In the genomic region with DNA sequence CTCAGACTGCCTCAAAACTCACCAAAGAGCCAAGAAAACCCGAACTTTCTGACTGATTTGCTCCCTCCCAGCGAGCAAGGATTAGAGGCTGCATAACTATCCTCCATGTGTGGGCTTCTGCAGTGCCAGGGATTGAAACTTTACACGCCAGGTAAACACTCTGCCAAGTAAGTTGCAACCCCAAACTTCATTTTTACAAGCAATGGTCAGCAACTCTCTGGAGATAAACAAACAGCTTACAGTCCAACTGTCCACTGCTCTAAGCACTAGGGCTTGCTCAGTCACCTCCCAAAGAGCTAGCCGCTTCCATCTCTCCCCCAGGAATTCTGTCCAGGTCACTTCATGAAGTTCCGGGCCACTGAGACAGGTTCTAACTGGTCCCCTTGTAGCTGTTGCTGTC, we compare ENCODE assay signal across 20 mouse cellular contexts. TPM values are rescaled to one million over a fixed set of nuclear protein-coding genes. Genes with fewer than 3 reads are reported as not detected.
DNase-seq lines count a peak whose midpoint lies in the region; ATAC-seq lines count a peak whose summit lies in the region.
"Had no signal": no experiment of that assay in that cellular context is flagged by ENCODE, and none has a peak within 500 bp of the region (broad histone marks: within the 10 kb centered on the region; RNA-seq: fewer than 3 reads in every experiment).

No protein-coding gene starts in this region.

- H3K9ac ChIP-seq in heart, embryonic 16.5 days (ENCODE audit: low read length): no peak overlapping the region
- no peak overlapping the region for H3K9ac ChIP-seq in embryonic facial prominence, embryonic 13.5 days
- H3K9ac ChIP-seq: hindbrain, embryonic 13.5 days; midbrain, embryonic 15.5 days had no signal

- peaks cover 17% of the 10 kb centered on the region for H3K4me1 ChIP-seq in heart, embryonic 16.5 days (ENCODE audit: control insufficient read depth, insufficient read depth, low read length)
- peaks cover 12% of the 10 kb centered on the region; the same call in 1 of the 2 replicates for H3K4me1 ChIP-seq in brown adipose tissue, adult 24 weeks (ENCODE audit: control insufficient read depth, insufficient read depth, insufficient read length, low read length)
- H3K4me1 ChIP-seq in embryonic facial prominence, embryonic 13.5 days: peaks cover 18% of the 10 kb centered on the region

- intact Hi-C loops in heart, postnatal 36 days (cut with DNase I): no loop called here

- no peak for DNase-seq in heart, postnatal 36 days
- peak; percentile 51 for DNase-seq in skeletal muscle tissue, adult 2 months (ENCODE audit: low read depth, low spot score)
- no peak for DNase-seq in urinary bladder, postnatal 36 days (ENCODE audit: low spot score in 2 of 2)
- DNase-seq: adrenal gland, postnatal 10 days; cerebellum, postnatal 10 days; embryo, embryonic 11 days; kidney, postnatal 25 days; right cerebral cortex, adult 18-20 months; spleen, adult 18-20 months had no signal

- no peak overlapping the region for H3K4me2 ChIP-seq in heart, embryonic 16.5 days (ENCODE audit: low read depth, low read length)
- no peak overlapping the region; the same call in 1 of the 2 replicates for H3K4me2 ChIP-seq in embryonic facial prominence, embryonic 13.5 days
- H3K4me2 ChIP-seq: hindbrain, embryonic 13.5 days; midbrain, embryonic 15.5 days had no signal

- H3K9me3 ChIP-seq in heart, embryonic 16.5 days (replicated peaks; ENCODE audit: control insufficient read depth, low read length): no peaks in the 10 kb centered on the region
- no peaks in the 10 kb centered on the region for H3K9me3 ChIP-seq in embryonic facial prominence, embryonic 13.5 days
- H3K9me3 ChIP-seq: hindbrain, embryonic 13.5 days; midbrain, embryonic 15.5 days had no signal

- H3K4me3 ChIP-seq in heart, embryonic 16.5 days (ENCODE audit: low read length): no peak overlapping the region
- H3K4me3 ChIP-seq in brown adipose tissue, adult 24 weeks (ENCODE audit: insufficient read depth, low read depth, low read length): no peak overlapping the region
- H3K4me3 ChIP-seq in embryonic facial prominence, embryonic 13.5 days: no peak overlapping the region
- H3K4me3 ChIP-seq: hindbrain, embryonic 13.5 days; midbrain, embryonic 15.5 days had no signal

- 90% methylated on average over 5 of the region's 5 CpGs for whole genome bisulfite sequencing in heart, embryonic 16.5 days
- WGBS in embryonic facial prominence, embryonic 13.5 days: 84% methylated on average over 5 of the region's 5 CpGs

- ATAC-seq in heart, embryonic 16.5 days (replicated peaks; ENCODE audit: extremely low read depth, insufficient read depth, low FRiP score): no peak
- no peak for ATAC-seq in embryonic facial prominence, embryonic 13.5 days (ENCODE audit: insufficient number of reproducible peaks, insufficient read depth, low FRiP score, low TSS enrichment, low read depth)
- no peak for ATAC-seq in granulocyte monocyte progenitor cell, adult 5-6 weeks (replicated peaks; ENCODE audit: poor library complexity, severe bottlenecking)
- ATAC-seq: CD4-positive, CD25-positive, alpha-beta regulatory T cell, adult 4 months; midbrain, embryonic 15.5 days had no signal

- H3K27ac ChIP-seq in heart, embryonic 16.5 days (ENCODE audit: low read length): peak overlapping the region; percentile 63
- 0 out of 2 replicates have a peak overlapping the region, but pooled peaks have one; percentile 27 for H3K27ac ChIP-seq in brown adipose tissue, adult 24 weeks (replicated peaks; ENCODE audit: low read depth, low read length)
- H3K27ac ChIP-seq in embryonic facial prominence, embryonic 13.5 days: peak overlapping the region; percentile 75; the same call in 1 of the 2 replicates
- H3K27ac ChIP-seq: hindbrain, embryonic 13.5 days; midbrain, embryonic 15.5 days had no signal

- no peaks in the 10 kb centered on the region for H3K36me3 ChIP-seq in heart, embryonic 16.5 days (ENCODE audit: control insufficient read depth, insufficient read depth)
- H3K36me3 ChIP-seq in embryonic facial prominence, embryonic 13.5 days: peaks cover 7% of the 10 kb centered on the region; the same call in 1 of the 2 replicates
- H3K36me3 ChIP-seq: midbrain, embryonic 15.5 days had no signal

- H3K27me3 ChIP-seq in heart, embryonic 16.5 days (ENCODE audit: control insufficient read depth, insufficient read depth, low read length): no peaks in the 10 kb centered on the region
- no peaks in the 10 kb centered on the region for H3K27me3 ChIP-seq in embryonic facial prominence, embryonic 13.5 days
- H3K27me3 ChIP-seq: hindbrain, embryonic 13.5 days; midbrain, embryonic 15.5 days had no signal

RNA-seq across cellular contexts. Expression of a gene that starts 28.7 kb away (rescaled TPM):
- 8.3 and 9.2 TPM in 2 replicates for polyA plus RNA-seq in heart, embryonic 16.5 days (2015; fragmentation: Nextera tagmentation; extraction: Ambion mirVana)
- 10 to 100 TPM; 19.8 TPM for total RNA-seq in heart, postnatal 36 days (2021)
- polyA plus RNA-seq in brown adipose tissue, adult 24 weeks (2012; ENCODE audit: insufficient read depth, insufficient read length, missing spikeins): 7.5 and 7.6 TPM in 2 replicates
- 15.1 and 17.8 TPM in 2 replicates for polyA plus RNA-seq in embryonic facial prominence, embryonic 13.5 days (2015; fragmentation: Nextera tagmentation; extraction: Ambion mirVana)
- total RNA-seq in granulocyte monocyte progenitor cell, adult 5-6 weeks (2014; fragmentation: Nextera tagmentation): 12.9 and 16.7 TPM in 2 replicates
- 7.2 and 8.3 TPM in 2 replicates for total RNA-seq in granulocyte monocyte progenitor cell, adult 5-6 weeks (2017)

RNA-seq across cellular contexts. Expression of a gene that starts 29.1 kb away (rescaled TPM):
- polyA plus RNA-seq in heart, embryonic 16.5 days (2015; fragmentation: Nextera tagmentation; extraction: Ambion mirVana): 0.43 and 0.64 TPM in 2 replicates
- total RNA-seq in heart, postnatal 36 days (2021): not detected
- not detected in 2 replicates for polyA plus RNA-seq in brown adipose tissue, adult 24 weeks (2012; ENCODE audit: insufficient read depth, insufficient read length, missing spikeins)
- polyA plus RNA-seq in embryonic facial prominence, embryonic 13.5 days (2015; fragmentation: Nextera tagmentation; extraction: Ambion mirVana): 0.21 and 0.24 TPM in 2 replicates
- total RNA-seq in granulocyte monocyte progenitor cell, adult 5-6 weeks (2014; fragmentation: Nextera tagmentation): not detected in 2 replicates
- total RNA-seq in granulocyte monocyte progenitor cell, adult 5-6 weeks (2017): not detected in 2 replicates
- total RNA-seq: adrenal gland, postnatal 10 days; left cerebral cortex, postnatal 36 days; megakaryocyte, adult 5-6 weeks; MEL had no signal
- polyA plus RNA-seq: intestine, embryonic 16.5 days had no signal

RNA-seq across cellular contexts. Expression of a gene that starts 39.9 kb away (rescaled TPM):
- 7.5 and 12.0 TPM in 2 replicates for polyA plus RNA-seq in heart, embryonic 16.5 days (2015; fragmentation: Nextera tagmentation; extraction: Ambion mirVana)
- total RNA-seq in heart, postnatal 36 days (2021): 1 to 10 TPM; 4.0 to 4.1 TPM
- polyA plus RNA-seq in brown adipose tissue, adult 24 weeks (2012; ENCODE audit: insufficient read depth, insufficient read length, missing spikeins): 4.0 and 4.1 TPM in 2 replicates
- 26.0 and 27.5 TPM in 2 replicates for polyA plus RNA-seq in embryonic facial prominence, embryonic 13.5 days (2015; fragmentation: Nextera tagmentation; extraction: Ambion mirVana)
- total RNA-seq in granulocyte monocyte progenitor cell, adult 5-6 weeks (2014; fragmentation: Nextera tagmentation): 1.7 TPM in 1 of 2 replicates, not detected in the other
- total RNA-seq in granulocyte monocyte progenitor cell, adult 5-6 weeks (2017): 3.4 and 4.6 TPM in 2 replicates

RNA-seq across cellular contexts. Expression of a gene that starts 54.7 kb away (rescaled TPM):
- 34.0 and 35.6 TPM in 2 replicates for polyA plus RNA-seq in heart, embryonic 16.5 days (2015; fragmentation: Nextera tagmentation; extraction: Ambion mirVana)
- total RNA-seq in heart, postnatal 36 days (2021): 1 to 10 TPM; 2.0 to 2.6 TPM
- 1.4 and 3.5 TPM in 2 replicates for polyA plus RNA-seq in brown adipose tissue, adult 24 weeks (2012; ENCODE audit: insufficient read depth, insufficient read length, missing spikeins)
- 56.0 and 58.7 TPM in 2 replicates for polyA plus RNA-seq in embryonic facial prominence, embryonic 13.5 days (2015; fragmentation: Nextera tagmentation; extraction: Ambion mirVana)
- total RNA-seq in granulocyte monocyte progenitor cell, adult 5-6 weeks (2014; fragmentation: Nextera tagmentation): 21.4 and 22.0 TPM in 2 replicates
- 9.9 and 10.0 TPM in 2 replicates for total RNA-seq in granulocyte monocyte progenitor cell, adult 5-6 weeks (2017)

RNA-seq across cellular contexts. Expression of a gene that starts 56.5 kb away (rescaled TPM):
- polyA plus RNA-seq in heart, embryonic 16.5 days (2015; fragmentation: Nextera tagmentation; extraction: Ambion mirVana): 49.0 and 50.9 TPM in 2 replicates
- total RNA-seq in heart, postnatal 36 days (2021): 10 to 100 TPM; 26.5 to 28.3 TPM
- polyA plus RNA-seq in brown adipose tissue, adult 24 weeks (2012; ENCODE audit: insufficient read depth, insufficient read length, missing spikeins): 9.3 and 15.4 TPM in 2 replicates
- 73.5 and 77.5 TPM in 2 replicates for polyA plus RNA-seq in embryonic facial prominence, embryonic 13.5 days (2015; fragmentation: Nextera tagmentation; extraction: Ambion mirVana)
- total RNA-seq in granulocyte monocyte progenitor cell, adult 5-6 weeks (2014; fragmentation: Nextera tagmentation): 20.4 and 30.1 TPM in 2 replicates
- 29.9 and 36.8 TPM in 2 replicates for total RNA-seq in granulocyte monocyte progenitor cell, adult 5-6 weeks (2017)
